Mouse (Mus musculus): Measurements from ENCODE around the gene Rdh16f2.

GRCm38 (mm10) chr10:127825386-127825785 lies 40.9 kb upstream of the Rdh16f2 start:
- TF ChIP-seq FLI1 (IDR thresholded peaks at IDR 0.05; ENCODE audit: low read length) (no peak), GATA1 (IDR thresholded peaks at IDR 0.05; ENCODE audit: borderline replicate concordance, low read length) (no peak)
